ENCODE assay signal across 21 mouse cellular contexts in the genomic region with DNA sequence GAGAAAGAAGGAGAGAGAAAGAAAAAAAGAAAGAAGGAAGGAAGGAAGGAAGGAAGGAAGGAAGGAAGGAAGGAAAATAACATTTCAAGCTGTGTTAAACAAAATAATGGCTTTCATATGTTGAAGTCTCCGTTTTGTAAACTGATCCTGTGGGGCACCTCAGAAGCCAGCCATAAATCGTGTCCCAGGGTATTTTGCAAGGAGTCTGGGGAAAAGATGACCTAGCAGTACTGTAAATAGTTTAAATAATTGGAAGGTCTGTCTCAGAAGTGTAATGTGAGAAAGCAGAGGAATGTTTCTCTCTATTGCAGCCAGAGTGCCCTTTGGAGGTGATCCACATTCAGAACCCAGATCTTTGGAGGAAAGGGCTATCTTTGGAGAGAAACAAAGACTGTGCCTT.
DNase-seq lines count a peak whose midpoint lies in the region; ATAC-seq and TF ChIP-seq lines count a peak whose summit lies in the region.
"Had no signal": no experiment of that assay in that cellular context is flagged by ENCODE, and none has a peak within 500 bp of the region (broad histone marks: within the 10 kb centered on the region; RNA-seq: fewer than 3 reads in every experiment).

No protein-coding gene starts in this region.

- 2% methylated on average over 2 of the region's 2 CpGs for WGBS in limb, embryonic 12.5 days
- 18% methylated on average over 2 of the region's 2 CpGs for WGBS in limb, embryonic 10.5 days
- 34% methylated on average over 2 of the region's 2 CpGs for WGBS in embryonic facial prominence, embryonic 10.5 days
- 36% methylated on average over 2 of the region's 2 CpGs for WGBS in stomach, postnatal 0 days

- TF ChIP-seq EP300 in stomach, postnatal 0 days (optimal IDR thresholded peaks at IDR 0.05): no peak

- no peaks in the 10 kb centered on the region for H3K36me3 ChIP-seq in limb, embryonic 12.5 days
- H3K36me3 ChIP-seq in limb, embryonic 10.5 days: no peaks in the 10 kb centered on the region
- H3K36me3 ChIP-seq in embryonic facial prominence, embryonic 10.5 days (replicated peaks): no peaks in the 10 kb centered on the region
- H3K36me3 ChIP-seq in stomach, postnatal 0 days (ENCODE audit: control insufficient read depth, insufficient read depth, low read length): no peaks in the 10 kb centered on the region
- H3K36me3 ChIP-seq: embryonic facial prominence, embryonic 15.5 days; forebrain, embryonic 10.5 days; heart, embryonic 10.5 days; intestine, embryonic 15.5 days had no signal

- no peak overlapping the region for H3K4me3 ChIP-seq in limb, embryonic 12.5 days (replicated peaks)
- no peak overlapping the region for H3K4me3 ChIP-seq in limb, embryonic 10.5 days
- no peak overlapping the region for H3K4me3 ChIP-seq in embryonic facial prominence, embryonic 10.5 days
- H3K4me3 ChIP-seq in stomach, postnatal 0 days (ENCODE audit: low read depth, low read length): no peak overlapping the region
- H3K4me3 ChIP-seq: embryonic facial prominence, embryonic 15.5 days; erythroblast, embryonic 14.5 days; forebrain, embryonic 10.5 days; heart, embryonic 10.5 days; intestine, embryonic 15.5 days had no signal

- no peak overlapping the region for H3K9ac ChIP-seq in limb, embryonic 12.5 days (replicated peaks)
- H3K9ac ChIP-seq in stomach, postnatal 0 days (ENCODE audit: low read length): no peak overlapping the region
- H3K9ac ChIP-seq: embryonic facial prominence, embryonic 15.5 days; hindbrain, embryonic 14.5 days; intestine, embryonic 15.5 days had no signal

- no peaks in the 10 kb centered on the region for H3K9me3 ChIP-seq in limb, embryonic 12.5 days
- no peaks in the 10 kb centered on the region for H3K9me3 ChIP-seq in limb, embryonic 10.5 days (replicated peaks)
- H3K9me3 ChIP-seq in embryonic facial prominence, embryonic 10.5 days: no peaks in the 10 kb centered on the region
- H3K9me3 ChIP-seq in stomach, postnatal 0 days (ENCODE audit: control insufficient read depth, low read length): no peaks in the 10 kb centered on the region
- H3K9me3 ChIP-seq: embryonic facial prominence, embryonic 15.5 days; forebrain, embryonic 10.5 days; heart, embryonic 10.5 days; intestine, embryonic 15.5 days had no signal

- peaks cover 15% of the 10 kb centered on the region for H3K4me1 ChIP-seq in limb, embryonic 12.5 days (replicated peaks)
- peaks cover 8% of the 10 kb centered on the region for H3K4me1 ChIP-seq in limb, embryonic 10.5 days
- H3K4me1 ChIP-seq in embryonic facial prominence, embryonic 10.5 days: peaks cover 18% of the 10 kb centered on the region
- H3K4me1 ChIP-seq in stomach, postnatal 0 days (replicated peaks; ENCODE audit: control insufficient read depth, insufficient read depth): no peaks in the 10 kb centered on the region
- H3K4me1 ChIP-seq: embryonic facial prominence, embryonic 15.5 days; intestine, embryonic 15.5 days had no signal

- DNase-seq in limb, embryonic 10.5 days (ENCODE audit: low spot score): no peak
- no peak for DNase-seq in embryonic facial prominence, embryonic 10.5 days (ENCODE audit: low spot score)
- peak; percentile 65 for DNase-seq in mesoderm, embryonic 11.5 days (ENCODE audit: low read depth, low spot score)
- no peak for DNase-seq in stomach, postnatal 0 days (ENCODE audit: low spot score)
- DNase-seq in gastrocnemius, adult 18-20 months (ENCODE audit: low spot score): no peak
- DNase-seq: adrenal gland, postnatal 10 days; cerebellum, adult 11 months; cerebellum, adult 8-10 months; cerebellum, postnatal 14 days; gastrocnemius, postnatal 10 days; heart, adult 18-20 months; heart, postnatal 14 days had no signal

- H3K27me3 ChIP-seq in limb, embryonic 12.5 days: no peaks in the 10 kb centered on the region
- H3K27me3 ChIP-seq in limb, embryonic 10.5 days (ENCODE audit: low read depth, poor library complexity, severe bottlenecking): no peaks in the 10 kb centered on the region
- H3K27me3 ChIP-seq in embryonic facial prominence, embryonic 10.5 days (replicated peaks; ENCODE audit: low read depth, poor library complexity, severe bottlenecking): no peaks in the 10 kb centered on the region
- no peaks in the 10 kb centered on the region for H3K27me3 ChIP-seq in stomach, postnatal 0 days (ENCODE audit: control insufficient read depth, insufficient read depth, low read length)
- H3K27me3 ChIP-seq: CH12.LX; embryonic facial prominence, embryonic 15.5 days; intestine, embryonic 15.5 days had no signal

- TF ChIP-seq CTCF in stomach, postnatal 0 days (IDR thresholded peaks at IDR 0.05; ENCODE audit: low read depth): no peak

- 0 out of 2 replicates have a peak, but pooled peaks have one; percentile 31 for ATAC-seq in limb, embryonic 12.5 days (ENCODE audit: insufficient number of reproducible peaks, insufficient read depth, low FRiP score, low TSS enrichment, low read depth)
- ATAC-seq in stomach, postnatal 0 days (ENCODE audit: low FRiP score, low TSS enrichment): no peak
- ATAC-seq: forebrain, embryonic 14.5 days; intestine, embryonic 15.5 days had no signal

- no peak overlapping the region for H3K4me2 ChIP-seq in limb, embryonic 12.5 days
- H3K4me2 ChIP-seq in stomach, postnatal 0 days (replicated peaks; ENCODE audit: low read depth): no peak overlapping the region
- H3K4me2 ChIP-seq: embryonic facial prominence, embryonic 15.5 days; hindbrain, embryonic 14.5 days; intestine, embryonic 15.5 days had no signal

- H3K27ac ChIP-seq in limb, embryonic 12.5 days: 0 out of 2 replicates have a peak overlapping the region, but pooled peaks have one; percentile 8
- H3K27ac ChIP-seq in limb, embryonic 10.5 days: no peak overlapping the region
- H3K27ac ChIP-seq in embryonic facial prominence, embryonic 10.5 days (replicated peaks): 0 out of 2 replicates have a peak overlapping the region, but pooled peaks have one; percentile 6
- no peak overlapping the region for H3K27ac ChIP-seq in stomach, postnatal 0 days (replicated peaks)
- H3K27ac ChIP-seq: embryonic facial prominence, embryonic 15.5 days; forebrain, embryonic 10.5 days; heart, embryonic 10.5 days; intestine, embryonic 15.5 days had no signal

Comparison
In these comparisons a context has a peak if more than half of its experiments do, and no peak if none do; other contexts are left out.
1. H3K27ac ChIP-seq: peak in limb, embryonic 12.5 days (single experiment) and embryonic facial prominence, embryonic 10.5 days (single experiment); none in limb, embryonic 10.5 days (single experiment) and stomach, postnatal 0 days (single experiment).